25 mouse cellular contexts compared by ENCODE assay signal in genomic region chr9:45066735-45067134, GRCm38 (mm10). TPM values are rescaled to one million over a fixed set of nuclear protein-coding genes. Genes with fewer than 3 reads are reported as not detected.
"Had no signal": no experiment of that assay in that cellular context is flagged by ENCODE, and none has a peak within 500 bp of the region (broad histone marks: within the 10 kb centered on the region; RNA-seq: fewer than 3 reads in every experiment).

No protein-coding gene starts in this region.

- H3K36me3 ChIP-seq: liver, embryonic 13.5 days; liver, embryonic 15.5 days; lung, embryonic 15.5 days; midbrain, embryonic 10.5 days; midbrain, embryonic 12.5 days; neural tube, embryonic 13.5 days; neural tube, embryonic 15.5 days had no signal

- H3K27ac ChIP-seq: liver, embryonic 13.5 days; liver, embryonic 15.5 days; lung, embryonic 15.5 days; macrophage; midbrain, embryonic 10.5 days; midbrain, embryonic 12.5 days; neural tube, embryonic 13.5 days; neural tube, embryonic 15.5 days had no signal

- DNase-seq: liver, embryonic 13.5 days; liver, postnatal 0 days; lung, adult 2 months; lung, postnatal 10 days; midbrain, embryonic 14.5 days; retina, postnatal 1 day; right cerebral cortex, adult 18-20 months; right cerebral cortex, postnatal 25 days; right cerebral cortex, postnatal 4 days; spleen, adult 18-20 months; thymus, adult 18-20 months; thymus, postnatal 14 days; thymus, postnatal 36 days had no signal

- H3K9me3 ChIP-seq: liver, embryonic 13.5 days; liver, embryonic 15.5 days; lung, embryonic 15.5 days; midbrain, embryonic 10.5 days; midbrain, embryonic 12.5 days; neural tube, embryonic 13.5 days; neural tube, embryonic 15.5 days had no signal

- H3K9ac ChIP-seq: liver, embryonic 13.5 days; liver, embryonic 15.5 days; liver, postnatal 0 days; lung, embryonic 15.5 days; midbrain, embryonic 12.5 days; neural tube, embryonic 13.5 days; neural tube, embryonic 15.5 days had no signal

- ATAC-seq: liver, postnatal 0 days had no signal

- H3K4me2 ChIP-seq: liver, embryonic 13.5 days; liver, embryonic 15.5 days; lung, embryonic 15.5 days; midbrain, embryonic 12.5 days; neural tube, embryonic 13.5 days; neural tube, embryonic 15.5 days had no signal

- H3K4me3 ChIP-seq: liver, embryonic 13.5 days; liver, embryonic 15.5 days; lung, embryonic 15.5 days; midbrain, embryonic 10.5 days; midbrain, embryonic 12.5 days; myocyte; neural tube, embryonic 13.5 days; neural tube, embryonic 15.5 days had no signal

- H3K4me1 ChIP-seq: liver, embryonic 13.5 days; liver, embryonic 15.5 days; lung, embryonic 15.5 days; midbrain, embryonic 10.5 days; midbrain, embryonic 12.5 days; neural tube, embryonic 13.5 days; neural tube, embryonic 15.5 days had no signal

- H3K27me3 ChIP-seq: liver, embryonic 13.5 days; liver, embryonic 15.5 days; lung, embryonic 15.5 days; midbrain, embryonic 12.5 days; neural tube, embryonic 15.5 days had no signal

RNA-seq across cellular contexts. Expression of gene Mpzl3, which starts 11.7 kb away (rescaled TPM):
- total RNA-seq: megakaryocyte-erythroid progenitor cell, adult 5-6 weeks had no signal

RNA-seq across cellular contexts. Expression of gene Jaml, which starts 12.2 kb away (rescaled TPM):
- total RNA-seq: midbrain, postnatal 0 days had no signal
- polyA plus RNA-seq: myocyte had no signal

RNA-seq across cellular contexts. Expression of gene Mpzl2, which starts 27.1 kb away (rescaled TPM):
- total RNA-seq: megakaryocyte-erythroid progenitor cell, adult 5-6 weeks had no signal
- polyA plus RNA-seq: macrophage, myocyte had no signal

RNA-seq across cellular contexts. Expression of gene Scn2b, which starts 50.8 kb away (rescaled TPM):
- total RNA-seq: megakaryocyte-erythroid progenitor cell, adult 5-6 weeks had no signal
- polyA plus RNA-seq: myocyte had no signal

RNA-seq across cellular contexts. Expression of gene Cd3e, which starts 57.3 kb away (rescaled TPM):
- total RNA-seq: midbrain, postnatal 0 days had no signal
- polyA plus RNA-seq: liver, embryonic 13.5 days; liver, embryonic 15.5 days; liver, postnatal 0 days; macrophage; midbrain, embryonic 10.5 days; midbrain, embryonic 12.5 days; midbrain, embryonic 14.5 days; myocyte; neural tube, embryonic 11.5 days; stomach, embryonic 14.5 days had no signal
